Mouse (Mus musculus) left cerebral cortex, postnatal 36 days (tissue): ENCODE results near the gene Rpl37. TPM values are rescaled to one million over a fixed set of nuclear protein-coding genes. Genes with fewer than 3 reads are reported as not detected.
"Not testable (repeated sequence)": the region's sequence is repeated elsewhere in the genome, so short reads cannot be mapped to it uniquely, and the experiment has no call there.

Source experiments
- DNase-seq, 2 experiments: peaks; one replicate each; pipeline ENCODE4 v3.0.0; 2021 to 2022; ENCODE audit warnings: low spot score in 2 of 2, mixed read lengths in 1 of 2
- intact Hi-C: fragments of 180-260 bp; cut with DNase I; formaldehyde crosslinking; loops from one replicate; pipeline ENCODE4 v1.15.1; 2025
- total RNA-seq, 2 experiments: library from RNA; stranded (reverse); gene quantifications; 2 replicates each; pipeline ENCODE4 v1.2.3; 2021

Rpl37 gene
- total RNA-seq, 2 experiments from 2014 or later: 257 to 266 TPM

GRCm38 (mm10) chr15:5119192-5119591, 2.7 kb downstream of the Rpl37 start:
- intact Hi-C loops: loop anchor here (5.0 kb wide), 1 partner anchor 68 kb away; the partner anchor contains the start of gene Ttc33

GRCm38 (mm10) chr15:5119707-5120106, 3.3 kb downstream of the Rpl37 start:
- no peak for DNase-seq
- intact Hi-C loops: loop anchor here (5.0 kb wide), 1 partner anchor 68 kb away; the partner anchor contains the start of gene Ttc33

More at GRCm38 (mm10) chr15:5119192-5119591, 2.7 kb downstream of the Rpl37 start:
- DNase-seq: no peak

GRCm38 (mm10) chr15:5121535-5122313, 5.3 kb downstream of the Rpl37 start:
- DNase-seq: no peak
- intact Hi-C loops: no loop called here

DNA sequence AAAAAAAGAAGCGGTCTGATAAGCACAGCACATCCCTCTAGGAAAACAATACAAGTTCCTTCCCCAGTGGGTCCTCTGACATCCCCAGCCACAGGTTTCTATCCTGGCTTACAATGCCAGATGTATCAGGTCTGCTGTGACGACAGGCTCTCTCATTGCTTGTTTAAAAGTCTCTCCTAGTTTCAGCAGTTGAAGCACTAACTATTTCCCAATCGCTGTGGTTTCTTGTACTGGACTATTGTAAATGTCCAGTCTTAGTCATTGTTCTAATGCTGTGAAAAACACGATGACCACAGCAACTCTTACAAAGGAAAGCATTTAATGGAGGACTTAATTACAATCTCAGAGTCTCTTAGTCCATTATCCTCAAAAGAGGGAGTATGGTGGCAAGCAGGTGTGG, 10.0 kb downstream of the Rpl37 start:
- no peak for DNase-seq
- intact Hi-C loops: no loop called here

DNA sequence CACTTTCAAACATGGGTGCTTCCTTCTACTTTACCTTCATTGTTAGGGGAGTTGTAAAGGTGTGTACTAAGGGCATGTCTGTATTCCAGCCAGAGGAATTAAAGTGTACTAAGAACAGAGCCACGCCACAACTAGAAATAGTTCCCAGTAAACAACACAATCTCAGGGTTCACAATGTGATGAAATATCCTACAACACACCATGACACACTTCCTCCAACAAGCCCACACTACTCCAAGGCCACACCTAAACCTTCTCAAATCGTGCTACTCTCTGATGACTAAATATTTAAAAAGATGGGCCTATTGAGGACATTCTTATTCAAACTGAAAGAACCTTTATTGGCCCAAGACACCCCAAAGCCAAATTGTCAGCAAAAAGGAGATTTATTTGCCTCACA, 11.0 kb downstream of the Rpl37 start:
- intact Hi-C loops: no loop called here

GRCm38 (mm10) chr15:5128176-5128940, 11.9 kb downstream of the Rpl37 start:
- intact Hi-C loops: no loop called here
- DNase-seq: no peak

More for the DNA sequence above, 11.0 kb downstream of the Rpl37 start:
- no peak for DNase-seq

DNA sequence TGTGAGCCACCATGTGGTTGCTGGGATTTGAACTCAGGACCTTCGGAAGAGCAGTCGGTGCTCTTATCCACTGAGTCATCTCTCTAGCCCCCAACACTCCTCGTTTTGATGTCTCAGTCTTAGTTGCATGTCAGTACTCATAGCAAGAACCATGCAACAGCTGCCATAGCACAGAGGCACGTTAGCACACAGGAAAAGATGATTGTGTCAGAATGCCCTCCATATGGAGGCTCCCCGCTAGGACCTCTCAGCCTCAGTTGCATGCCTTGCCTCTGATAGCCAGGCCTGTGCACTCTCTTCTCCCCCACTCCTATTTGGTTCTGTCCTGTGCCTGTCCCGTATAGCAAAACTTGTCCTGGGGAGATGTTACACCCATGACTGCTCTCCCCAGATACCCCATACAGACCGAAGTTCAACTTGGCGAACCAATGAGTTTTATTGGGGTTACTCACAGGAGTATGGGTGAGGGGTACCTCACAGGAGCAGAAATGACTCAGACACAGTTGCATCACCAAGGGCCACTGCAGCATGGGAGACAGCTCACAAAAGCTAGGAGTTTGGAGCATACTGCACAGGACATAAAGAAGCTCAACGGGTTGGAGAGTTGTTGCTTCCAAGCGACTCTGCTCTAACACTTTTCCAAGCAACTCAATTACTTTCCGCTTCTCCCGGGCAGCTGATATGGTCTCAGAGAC, 12.8 kb downstream of the Rpl37 start:
- intact Hi-C loops: no loop called here
- no peak for DNase-seq

- DNase-seq, intact Hi-C loops: not testable (repeated sequence)
Observed at GRCm38 (mm10) chr15:5130887-5131668, 14.6 kb downstream of the Rpl37 start.

DNA sequence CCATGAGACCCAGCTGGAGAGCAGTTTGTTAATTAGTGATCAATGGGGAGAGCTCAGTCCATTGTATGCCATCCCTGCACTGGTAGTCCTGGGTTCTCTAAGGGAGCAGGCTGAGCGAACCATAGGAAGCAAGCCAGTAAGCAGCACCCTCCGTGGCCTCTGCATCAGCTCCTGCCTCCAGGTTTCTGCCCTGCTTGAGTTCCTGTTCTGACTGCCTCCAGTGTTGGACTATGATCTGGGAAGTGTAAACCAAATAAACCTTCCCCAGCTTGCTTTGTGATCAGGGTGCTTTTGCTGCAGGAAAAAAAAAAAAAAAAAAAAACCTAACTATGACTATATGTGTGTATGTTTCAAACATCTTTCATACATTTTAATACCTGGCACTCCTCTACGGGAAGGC, 16.9 kb downstream of the Rpl37 start:
- intact Hi-C loops: no loop called here
- DNase-seq: no peak

- no peak for DNase-seq
- intact Hi-C loops: no loop called here
Observed at GRCm38 (mm10) chr15:5134179-5134578, 17.7 kb downstream of the Rpl37 start.

DNA sequence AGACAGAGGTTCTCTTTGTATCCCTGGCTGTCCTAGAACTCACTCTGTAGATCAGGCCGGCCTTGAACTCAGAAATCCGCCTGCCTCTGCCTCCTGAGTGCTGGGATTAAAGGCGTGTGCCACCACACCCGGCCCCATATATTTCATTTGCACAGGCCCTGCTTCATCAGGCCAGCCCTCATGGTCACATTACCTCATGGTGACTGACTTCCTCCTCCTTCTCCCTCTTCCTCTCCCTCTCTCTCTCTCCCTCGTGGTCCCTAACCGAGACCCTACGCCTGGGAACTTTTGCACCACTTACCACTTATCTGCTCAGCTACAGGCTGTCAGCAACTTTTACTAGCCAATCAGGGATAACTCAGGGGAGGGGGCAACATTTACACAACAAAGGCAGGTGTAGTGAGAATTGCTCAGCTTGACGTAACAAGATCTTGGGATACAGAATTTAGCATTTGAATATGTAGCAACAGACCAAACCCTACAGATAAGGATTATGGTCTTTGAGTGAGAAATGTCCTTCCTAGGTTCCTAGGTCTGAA, 18.6 kb downstream of the Rpl37 start:
- DNase-seq: no peak
- intact Hi-C loops: no loop called here

- no peak for DNase-seq
- intact Hi-C loops: no loop called here
Observed at GRCm38 (mm10) chr15:5138021-5138856, 21.8 kb downstream of the Rpl37 start.

DNA sequence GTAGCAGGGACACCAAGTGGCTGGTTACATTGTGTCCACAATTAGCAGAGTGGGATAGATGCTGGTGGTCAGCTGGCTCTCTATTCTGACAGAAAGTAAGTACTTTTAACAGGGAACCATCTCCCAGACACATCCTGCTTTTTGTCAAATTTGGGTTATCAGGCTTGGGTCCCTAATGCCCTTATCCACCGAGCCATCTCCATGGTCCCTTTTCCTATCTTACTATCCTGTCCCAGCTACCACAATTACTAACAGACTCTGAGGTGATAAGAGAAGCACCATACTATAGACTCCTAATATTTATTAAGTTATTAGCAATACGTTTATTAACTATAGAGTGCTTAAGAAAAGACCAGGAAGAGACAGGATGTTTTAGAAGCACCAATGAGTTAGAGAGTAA, 22.9 kb downstream of the Rpl37 start:
- DNase-seq: no peak
- intact Hi-C loops: no loop called here

- intact Hi-C loops: loop anchor here (5.0 kb wide), 3 partner anchors 47 to 1567 kb away; partner anchors contain the start of genes Ghr, Rictor and Ttc33
- DNase-seq: no peak
Observed at GRCm38 (mm10) chr15:5139863-5140262, 23.4 kb downstream of the Rpl37 start.

- DNase-seq: no peak
- intact Hi-C loops: loop anchor here (5.0 kb wide), 3 partner anchors 47 to 1567 kb away; partner anchors contain the start of genes Ghr, Rictor and Ttc33
Observed at GRCm38 (mm10) chr15:5140357-5140756, 23.9 kb downstream of the Rpl37 start.

DNA sequence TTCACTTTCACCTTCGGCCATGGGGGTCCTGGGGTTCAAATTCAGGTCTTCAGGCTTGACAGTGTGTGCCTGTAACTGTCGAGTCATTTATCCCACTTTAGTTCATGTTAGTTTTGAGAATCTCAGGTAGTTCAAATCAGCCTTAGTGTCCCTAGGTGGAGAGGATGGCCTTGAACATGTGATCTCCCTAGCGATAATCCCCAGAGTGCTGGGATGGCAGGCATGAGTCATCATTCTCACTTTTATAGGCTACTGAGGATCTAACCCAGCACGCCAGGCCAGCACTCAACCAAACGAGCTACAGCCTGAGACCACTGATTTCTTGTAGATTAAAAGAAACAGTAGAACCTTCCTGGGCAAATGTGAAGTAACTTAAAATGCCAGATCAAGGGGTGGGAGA, 25.6 kb downstream of the Rpl37 start:
- no peak for DNase-seq
- intact Hi-C loops: loop anchor here (2.0 to 5.0 kb wide), 4 partner anchors 25 to 1565 kb away; partner anchors contain the start of genes Ghr, Rictor, Rpl37 and Ttc33

- intact Hi-C loops: loop anchor here (2.0 to 5.0 kb wide), 4 partner anchors 26 to 1565 kb away; partner anchors contain the start of genes Ghr, Rictor, Rpl37 and Ttc33
- DNase-seq: no peak
Observed at GRCm38 (mm10) chr15:5142714-5143113, 26.3 kb downstream of the Rpl37 start.
